Mouse (Mus musculus): Measurements from ENCODE around the gene Pan3.

DNA sequence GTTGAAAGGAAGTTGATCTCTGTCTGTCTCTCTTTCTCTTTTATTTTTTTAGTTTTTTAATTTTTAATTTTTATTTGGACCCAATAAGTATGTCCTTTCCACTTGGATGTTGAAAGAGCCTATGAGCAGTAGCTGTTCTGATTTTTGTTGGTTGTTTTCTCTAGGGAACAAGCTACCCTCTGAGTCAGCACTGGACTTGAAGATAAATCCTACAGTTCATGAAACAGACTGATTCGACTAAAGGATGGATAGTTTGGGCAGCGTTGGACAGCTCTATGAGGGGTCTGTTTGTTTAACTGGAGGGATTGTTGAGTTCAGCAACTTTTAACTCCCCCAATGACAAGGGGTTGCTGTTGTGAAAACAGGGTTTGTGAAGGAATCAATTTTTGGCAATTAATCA is 73.0 kb downstream of the Pan3 start:
- TF ChIP-seq CTCF (IDR thresholded peaks at IDR 0.05; ENCODE audit: low read depth) (no peak), EP300 (IDR thresholded peaks at IDR 0.05; ENCODE audit: low read depth) (no peak)
